Mouse (Mus musculus) stomach, postnatal 0 days (tissue): ENCODE data around the gene Aar2.

Source experiments
- CTCF ChIP-seq: IDR thresholded peaks from 2 replicates; pipeline ENCODE4 v1.5.1; 2016; ENCODE audit warnings: antibody characterized with exemption, low read depth, mild to moderate bottlenecking, moderate library complexity
- EP300 ChIP-seq: optimal IDR thresholded peaks from 2 replicates; pipeline ENCODE3; 2016; ENCODE audit warnings: antibody characterized with exemption

DNA sequence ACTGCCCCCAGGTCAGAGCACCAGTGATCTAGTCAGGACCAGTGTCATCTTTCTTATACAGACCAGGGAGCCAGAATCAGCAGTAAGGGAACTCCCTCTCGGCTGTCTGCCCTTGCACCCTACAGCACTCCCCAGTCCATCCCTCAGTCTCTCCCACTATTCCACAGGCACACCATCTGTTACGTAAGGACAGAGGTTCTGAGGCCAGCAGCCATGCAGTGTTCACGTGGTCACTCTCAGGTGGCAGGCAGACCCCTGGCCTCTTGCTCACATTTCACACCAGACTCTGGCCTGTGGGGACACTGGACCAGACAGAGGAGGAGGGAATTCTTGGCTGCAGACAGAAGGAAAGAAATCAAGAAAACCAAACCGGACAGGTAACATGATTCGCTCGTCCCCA is 24.1 kb downstream of the Aar2 start:
- TF ChIP-seq EP300 = no peak
- no peak for TF ChIP-seq CTCF
